Mouse (Mus musculus): ENCODE measurements around the gene Tmem11. TPM values are rescaled to one million over a fixed set of nuclear protein-coding genes. Genes with fewer than 3 reads are reported as not detected.
"Not testable (repeated sequence)": the region's sequence is repeated elsewhere in the genome, so short reads cannot be mapped to it uniquely, and the experiment has no call there.

Tmem11 gene
- total RNA-seq, 2 experiments from 2014 or later = 31.5 to 67.1 TPM

DNA sequence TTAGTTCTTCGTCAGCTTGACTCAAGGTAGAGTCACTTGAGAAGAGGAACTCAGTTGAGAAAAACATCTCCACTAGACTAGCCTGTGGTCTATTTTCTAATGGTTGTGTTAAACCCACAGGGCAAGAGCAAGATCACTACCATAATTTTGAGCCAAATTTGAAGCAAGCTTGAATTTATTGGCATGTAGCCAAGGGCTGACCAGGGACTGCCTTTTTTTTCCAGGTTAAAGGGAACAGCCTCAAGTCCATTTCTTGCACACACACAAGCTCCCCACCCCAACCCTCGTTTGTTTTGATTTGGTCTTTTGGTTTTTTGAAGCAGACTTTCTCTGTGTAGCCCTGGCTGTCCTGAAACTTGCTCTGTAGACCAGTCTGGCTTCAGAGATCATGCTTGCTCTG lies 10.8 kb upstream of the Tmem11 start:
- ATAC-seq (replicated peaks; ENCODE audit: poor library complexity, severe bottlenecking) = no peak

DNA sequence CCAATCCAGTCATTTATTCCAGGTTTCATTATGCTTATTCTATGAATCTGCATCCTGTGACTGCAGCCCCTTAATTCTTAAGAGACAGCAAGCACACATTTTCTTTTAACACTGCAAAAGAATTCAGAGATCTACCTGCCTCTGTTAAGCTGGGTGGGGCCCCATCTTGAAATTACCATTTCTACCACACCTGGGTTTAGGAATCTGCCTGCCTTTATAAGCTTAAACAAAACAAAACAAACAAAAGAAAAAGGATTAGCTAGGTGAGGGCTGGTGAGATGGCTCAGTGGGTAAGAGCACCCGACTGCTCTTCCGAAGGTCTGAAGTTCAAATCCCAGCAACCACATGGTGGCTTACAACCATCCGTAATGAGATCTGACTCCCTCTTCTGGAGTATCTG lies 7.9 kb upstream of the Tmem11 start:
- not testable (repeated sequence) for ATAC-seq (replicated peaks; ENCODE audit: poor library complexity, severe bottlenecking)

- no peak for ATAC-seq (replicated peaks; ENCODE audit: poor library complexity, severe bottlenecking)
These were observed 3.3 kb upstream of the Tmem11 start for GRCm38 (mm10) chr11:60882386-60882785.

- ATAC-seq (replicated peaks; ENCODE audit: poor library complexity, severe bottlenecking) = no peak
These were observed 1.5 kb upstream of the Tmem11 start for GRCm38 (mm10) chr11:60880559-60880958.

DNA sequence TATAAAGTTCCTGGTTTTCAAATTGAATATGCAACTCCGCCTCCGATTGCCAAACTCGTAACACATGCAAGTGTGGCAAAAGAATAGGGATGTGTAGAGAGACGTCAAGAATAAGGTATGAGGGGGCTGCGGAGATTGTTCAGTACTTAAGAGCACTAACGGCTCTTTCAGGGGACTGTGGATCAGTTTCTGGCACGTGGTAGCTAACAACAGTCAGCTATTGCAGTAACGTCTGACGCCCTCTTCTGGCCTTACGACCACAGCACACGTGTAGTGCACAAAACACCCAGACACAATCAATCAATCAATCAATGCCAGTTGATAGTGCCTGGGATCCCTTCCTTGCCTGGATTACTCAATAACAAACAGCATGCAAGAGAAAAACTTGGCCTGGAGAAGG lies 351 bp upstream of the Tmem11 start:
- peak; percentile 62 for ATAC-seq (replicated peaks; ENCODE audit: poor library complexity, severe bottlenecking)

- ATAC-seq (replicated peaks; ENCODE audit: poor library complexity, severe bottlenecking) = peak; percentile 5
These were observed 938 bp downstream of the Tmem11 start for GRCm38 (mm10) chr11:60878056-60878612.

DNA sequence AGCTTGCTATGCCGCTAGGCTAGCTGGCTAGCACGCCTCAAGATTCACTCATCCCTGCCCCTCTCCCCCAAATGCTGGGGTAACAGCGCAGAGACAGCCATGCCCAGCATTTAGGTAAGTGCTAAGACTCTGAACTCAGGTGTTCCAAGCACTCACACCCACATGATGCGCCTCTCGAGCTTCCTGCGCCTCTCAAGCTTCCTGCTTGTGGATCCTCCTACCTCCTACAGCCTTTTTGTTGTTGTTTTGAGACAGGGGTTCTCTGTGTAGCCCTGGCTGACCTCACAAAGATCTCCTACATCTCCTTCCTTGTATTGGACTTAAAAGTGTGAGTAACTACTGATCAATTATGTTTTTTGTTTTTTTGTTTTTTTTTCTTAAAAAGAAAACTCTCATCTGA lies 6.0 kb downstream of the Tmem11 start:
- ATAC-seq (replicated peaks; ENCODE audit: poor library complexity, severe bottlenecking) = no peak

- no peak for ATAC-seq (replicated peaks; ENCODE audit: poor library complexity, severe bottlenecking)
These were observed 7.7 kb downstream of the Tmem11 start for GRCm38 (mm10) chr11:60871409-60871808.

- not testable (repeated sequence) for ATAC-seq (replicated peaks; ENCODE audit: poor library complexity, severe bottlenecking)
These were observed 9.6 kb downstream of the Tmem11 start for GRCm38 (mm10) chr11:60869471-60869870.

- no peak for ATAC-seq (replicated peaks; ENCODE audit: poor library complexity, severe bottlenecking)
These were observed 11.2 kb downstream of the Tmem11 start for GRCm38 (mm10) chr11:60867904-60868303.

DNA sequence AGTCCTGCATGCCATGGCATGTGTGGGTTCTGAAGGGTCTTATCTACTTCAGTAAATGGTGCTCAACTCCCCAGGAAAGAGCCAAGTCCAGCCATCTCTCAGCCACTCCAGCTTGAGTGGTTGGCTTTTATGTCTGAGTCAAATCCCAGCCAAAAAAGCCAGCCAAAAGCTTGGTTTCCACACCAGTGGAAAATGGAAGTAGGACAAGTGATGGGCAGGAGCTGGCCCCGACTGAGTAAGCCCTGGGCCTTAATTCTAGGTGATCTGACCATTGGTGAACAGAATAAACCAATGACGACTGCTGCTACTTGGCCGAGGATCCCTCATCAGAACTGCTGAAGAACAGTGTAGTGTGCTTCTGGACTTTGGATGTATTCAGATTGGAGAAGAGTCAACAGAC lies 11.6 kb downstream of the Tmem11 start:
- ATAC-seq (replicated peaks; ENCODE audit: poor library complexity, severe bottlenecking) = no peak

DNA sequence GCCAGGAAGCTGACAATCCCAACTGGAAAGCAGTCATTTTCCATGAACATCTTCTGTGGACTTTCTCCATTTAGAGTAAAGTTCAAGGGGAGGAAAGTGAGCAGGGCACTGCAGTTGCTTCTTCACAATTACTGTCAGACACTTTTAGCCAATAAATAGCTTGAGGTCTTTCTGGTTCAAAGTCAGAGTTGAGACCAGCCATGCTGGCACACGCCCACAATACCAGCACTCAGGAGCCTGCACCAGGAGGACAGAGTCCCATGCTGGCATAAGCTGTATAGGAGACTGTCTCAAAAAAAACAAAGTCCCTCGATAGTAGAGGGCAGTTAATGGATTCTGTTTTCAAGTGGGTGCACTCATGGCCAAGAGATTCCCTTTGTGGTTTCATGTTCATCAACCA lies 13.1 kb downstream of the Tmem11 start:
- no peak for ATAC-seq (replicated peaks; ENCODE audit: poor library complexity, severe bottlenecking)

DNA sequence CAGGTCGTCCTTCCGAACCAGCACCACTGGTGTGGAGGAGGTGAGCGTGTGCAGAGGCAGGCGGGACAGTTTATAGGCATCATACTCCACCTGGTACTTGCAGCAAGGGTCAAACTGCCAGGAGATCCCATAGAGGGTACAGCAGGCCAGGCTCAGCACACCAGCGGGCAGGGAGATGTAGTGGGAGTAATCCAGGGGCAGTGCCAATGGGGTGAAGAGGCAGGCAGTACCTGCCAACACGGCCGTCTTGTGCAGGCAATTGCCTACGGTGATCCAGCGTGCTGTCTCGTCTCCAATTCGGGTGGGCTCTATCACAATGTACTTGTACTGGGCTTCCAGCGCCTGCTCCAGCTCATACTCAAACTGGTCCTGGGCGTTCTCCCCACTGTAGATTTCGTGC lies 14.2 kb downstream of the Tmem11 start:
- ATAC-seq (replicated peaks; ENCODE audit: poor library complexity, severe bottlenecking) = no peak

DNA sequence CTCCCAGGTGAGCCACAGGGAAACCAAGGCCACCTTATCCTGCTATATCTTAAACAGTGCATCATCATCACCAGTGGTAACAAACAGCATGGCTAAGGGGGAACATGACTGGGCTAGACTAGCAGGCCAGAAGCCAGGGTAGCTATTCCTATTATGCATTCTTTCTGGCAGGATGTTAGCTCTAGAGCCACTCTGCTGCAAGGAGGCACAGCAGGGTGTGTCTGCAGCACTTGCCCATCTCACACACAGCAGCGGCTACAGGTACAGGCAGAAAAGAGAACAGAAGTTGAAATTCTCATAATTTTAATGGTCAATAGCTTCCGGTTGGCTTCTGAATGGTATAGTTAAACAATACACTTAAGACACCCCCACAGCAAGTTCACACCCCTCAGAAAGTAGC lies 14.9 kb downstream of the Tmem11 start:
- ATAC-seq (replicated peaks; ENCODE audit: poor library complexity, severe bottlenecking) = no peak

GRCm38 (mm10) chr11:60863196-60863595 lies 15.9 kb downstream of the Tmem11 start:
- no peak for ATAC-seq (replicated peaks; ENCODE audit: poor library complexity, severe bottlenecking)

DNA sequence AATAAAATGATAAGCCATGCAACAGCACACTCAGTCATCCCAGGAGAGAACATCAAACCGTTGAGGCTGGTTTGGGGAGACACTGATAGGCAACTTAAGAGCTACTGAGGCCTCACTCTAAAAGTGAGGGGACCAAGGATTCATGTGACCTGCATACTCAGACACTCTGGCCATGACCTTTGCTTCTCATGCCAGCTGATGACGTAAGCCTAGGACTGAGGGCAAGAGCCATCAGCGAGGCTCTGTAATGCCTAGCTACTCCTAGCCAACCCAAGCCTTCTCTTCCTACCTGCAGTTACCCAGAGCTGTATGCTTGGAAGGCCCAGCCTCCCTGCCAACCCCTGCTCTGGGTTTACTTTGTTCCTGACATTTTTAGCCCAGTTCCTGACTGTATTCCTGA lies 17.1 kb downstream of the Tmem11 start:
- ATAC-seq (replicated peaks; ENCODE audit: poor library complexity, severe bottlenecking) = no peak

DNA sequence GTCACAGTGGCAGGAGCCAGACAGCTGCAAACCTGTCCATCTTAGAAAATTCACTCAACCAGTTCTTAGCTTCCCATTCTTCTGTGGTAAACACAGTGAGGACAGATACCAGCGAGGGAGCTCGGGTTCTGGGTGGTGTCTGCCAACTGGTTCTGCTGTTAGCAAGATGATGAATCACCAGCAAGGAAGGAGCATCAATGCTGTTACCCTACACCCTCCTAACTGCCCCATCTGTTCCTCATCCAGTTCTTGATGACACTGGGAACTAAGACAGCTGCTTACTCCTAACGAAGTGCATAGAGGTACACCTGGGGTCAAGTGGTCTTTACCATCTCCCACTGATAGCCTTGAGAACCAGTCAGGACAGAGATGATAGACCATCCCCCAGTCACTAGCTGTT lies 22.5 kb downstream of the Tmem11 start:
- ATAC-seq (replicated peaks; ENCODE audit: poor library complexity, severe bottlenecking) = no peak

DNA sequence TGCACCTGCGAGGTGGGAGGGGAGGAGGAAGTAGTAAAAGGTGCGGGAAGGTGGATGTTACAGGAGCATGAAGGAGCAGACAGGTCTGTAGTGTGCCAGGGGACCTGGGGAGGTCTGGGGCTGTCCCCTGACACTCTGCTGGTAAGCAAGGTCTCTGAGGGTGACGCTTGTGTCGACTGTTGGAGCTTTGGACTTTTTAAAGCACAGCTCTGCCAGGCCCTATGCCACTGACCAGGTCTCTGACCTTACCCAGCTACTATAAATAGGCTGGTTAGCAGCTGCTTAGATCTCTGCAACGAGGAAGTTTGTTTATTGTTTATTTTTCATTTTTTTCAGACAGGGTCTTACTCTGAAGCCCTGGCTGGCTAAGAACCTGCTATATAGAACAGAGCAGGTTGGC lies 33.7 kb downstream of the Tmem11 start:
- ATAC-seq (replicated peaks; ENCODE audit: poor library complexity, severe bottlenecking) = no peak

DNA sequence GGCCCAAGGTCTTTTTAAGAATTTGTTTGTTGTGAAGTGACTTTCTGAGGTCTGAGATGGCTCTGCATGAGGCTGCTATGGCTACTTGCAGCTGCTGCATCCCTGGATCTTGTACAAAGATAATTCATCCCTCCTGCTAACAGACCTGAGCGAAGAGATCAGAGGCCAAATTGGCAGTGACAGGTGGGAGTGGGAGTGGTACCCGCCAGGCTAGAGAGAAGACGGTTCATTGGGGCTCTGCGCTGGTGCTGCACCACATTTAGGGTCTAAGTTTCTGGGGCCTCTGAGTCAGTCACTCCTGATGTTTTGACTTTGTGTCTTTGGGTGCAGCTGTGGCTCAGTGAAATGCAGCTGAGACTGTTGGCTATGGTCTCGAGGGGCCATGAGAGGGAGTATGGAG lies 35.7 kb downstream of the Tmem11 start:
- ATAC-seq (replicated peaks; ENCODE audit: poor library complexity, severe bottlenecking) = no peak

GRCm38 (mm10) chr11:60841467-60842200 lies 37.4 kb downstream of the Tmem11 start:
- ATAC-seq (replicated peaks; ENCODE audit: poor library complexity, severe bottlenecking) = peak; percentile 43

GRCm38 (mm10) chr11:60837644-60838406 lies 41.2 kb downstream of the Tmem11 start:
- peak; percentile 65 for ATAC-seq (replicated peaks; ENCODE audit: poor library complexity, severe bottlenecking)

- ATAC-seq (replicated peaks; ENCODE audit: poor library complexity, severe bottlenecking) = no peak
These were observed 42.2 kb downstream of the Tmem11 start for GRCm38 (mm10) chr11:60836897-60837296.

All from granulocyte monocyte progenitor cell, adult 5-6 weeks (primary cell).